Mouse (Mus musculus): ENCODE results near the gene Gpam.

The Gpam gene

DNA sequence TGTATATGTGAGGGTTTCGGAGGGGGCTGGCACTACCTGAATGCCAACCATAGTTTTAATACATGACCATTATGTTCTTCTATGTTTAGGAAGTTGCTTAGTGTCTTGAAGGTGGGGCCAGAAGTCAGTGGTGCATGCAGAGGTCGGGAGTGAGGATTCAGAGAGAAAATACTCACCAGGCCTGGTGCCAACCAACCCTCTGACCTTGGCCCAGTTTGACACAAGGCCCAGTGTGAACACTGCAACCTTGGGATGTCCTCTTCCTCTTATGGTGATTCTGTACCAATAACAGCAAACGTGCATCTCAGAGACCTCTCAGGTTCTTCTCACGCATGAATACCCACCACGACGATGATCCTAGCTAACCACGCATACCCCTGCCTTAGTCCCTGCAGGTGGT lies 11.5 kb upstream of the Gpam start:
- DNase-seq: peak in 1 of 2 experiments; percentile 29

DNA sequence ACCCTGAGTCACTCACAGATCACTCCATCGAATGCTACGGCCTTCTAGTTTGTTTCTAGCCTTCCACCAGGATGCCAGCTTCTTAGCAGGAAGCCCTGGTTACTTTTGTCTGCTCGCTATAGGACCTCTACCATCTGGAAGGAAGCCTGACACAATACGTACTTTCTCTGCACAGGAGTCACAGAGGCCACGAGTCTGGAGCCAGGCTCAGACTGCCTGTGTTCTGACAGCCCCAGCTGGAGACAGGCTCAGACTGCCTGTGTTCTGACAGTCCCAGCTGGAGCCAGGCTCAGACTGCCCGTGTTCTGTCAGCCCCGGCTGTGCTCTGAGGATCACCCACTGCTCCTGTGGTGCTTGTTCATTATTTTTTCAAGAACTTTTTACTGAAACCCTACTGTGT lies 10.8 kb upstream of the Gpam start:
- DNase-seq: peak; percentile 46 to 63

GRCm38 (mm10) chr19:55136693-55137427 lies 9.8 kb upstream of the Gpam start:
- peak; percentile 82 to 86 for DNase-seq

DNA sequence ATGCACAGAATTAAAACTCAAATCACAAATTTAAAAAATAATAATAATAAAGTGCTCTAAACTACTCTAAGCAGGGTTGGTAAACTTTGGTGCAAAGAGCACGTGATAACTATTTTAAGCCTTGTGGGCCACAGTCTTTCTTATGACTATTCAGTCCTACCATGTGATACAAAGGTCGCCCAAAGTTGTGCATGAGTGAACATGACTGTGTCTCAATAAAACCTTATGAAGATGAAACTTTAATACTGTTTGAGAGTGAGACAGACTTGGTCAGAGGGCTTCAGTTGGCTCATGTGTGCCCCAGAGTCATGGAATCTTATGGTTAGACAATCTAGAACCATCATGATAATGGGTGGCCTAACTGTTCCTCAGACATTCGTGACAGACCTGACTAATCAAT lies 8.9 kb upstream of the Gpam start:
- DNase-seq: no peak

- no peak for DNase-seq
Observed at GRCm38 (mm10) chr19:55134521-55134920, 7.5 kb upstream of the Gpam start.

DNA sequence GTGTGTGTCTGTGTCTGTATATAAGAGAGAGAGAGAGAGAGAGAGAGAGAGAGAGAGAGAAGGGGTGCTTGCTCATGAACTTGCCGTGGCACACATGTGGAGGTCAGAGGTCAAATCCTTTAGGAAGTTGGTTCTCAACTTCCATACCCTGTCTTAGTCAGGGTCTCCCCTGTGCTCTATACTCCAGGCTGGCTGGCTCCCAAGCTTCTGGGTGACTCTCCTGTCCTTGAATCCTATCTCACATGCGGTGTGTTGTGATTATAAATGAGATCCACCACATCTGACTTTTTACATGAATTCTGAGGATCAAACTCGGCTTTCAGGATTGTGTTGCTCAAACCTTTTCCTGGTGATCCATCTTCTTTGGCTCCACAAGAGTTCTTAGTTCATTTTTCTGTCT lies 5.4 kb upstream of the Gpam start:
- DNase-seq: no peak

GRCm38 (mm10) chr19:55131747-55132146 lies 4.7 kb upstream of the Gpam start:
- DNase-seq: no peak

DNA sequence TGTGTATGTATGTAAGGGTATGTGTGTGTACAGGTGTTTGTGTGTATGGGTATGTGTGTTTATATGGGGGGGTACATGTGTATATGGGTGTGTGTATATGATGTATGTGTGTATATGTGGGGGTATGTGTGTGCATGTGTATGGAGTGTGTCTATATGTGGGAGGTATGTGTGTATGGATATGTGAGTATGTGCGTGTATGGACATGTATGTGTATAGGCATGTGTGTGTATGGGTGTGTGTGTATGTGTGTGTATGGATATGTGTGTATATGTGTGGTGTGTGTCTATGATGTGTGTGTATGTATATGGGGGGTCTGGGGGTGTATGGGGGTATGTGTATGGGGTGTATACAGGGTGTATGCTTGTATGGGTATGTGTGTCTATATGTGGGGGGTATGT lies 1.4 kb upstream of the Gpam start:
- no peak for DNase-seq

- no peak for DNase-seq
Observed at GRCm38 (mm10) chr19:55125456-55125855, 1.6 kb downstream of the Gpam start.

DNA sequence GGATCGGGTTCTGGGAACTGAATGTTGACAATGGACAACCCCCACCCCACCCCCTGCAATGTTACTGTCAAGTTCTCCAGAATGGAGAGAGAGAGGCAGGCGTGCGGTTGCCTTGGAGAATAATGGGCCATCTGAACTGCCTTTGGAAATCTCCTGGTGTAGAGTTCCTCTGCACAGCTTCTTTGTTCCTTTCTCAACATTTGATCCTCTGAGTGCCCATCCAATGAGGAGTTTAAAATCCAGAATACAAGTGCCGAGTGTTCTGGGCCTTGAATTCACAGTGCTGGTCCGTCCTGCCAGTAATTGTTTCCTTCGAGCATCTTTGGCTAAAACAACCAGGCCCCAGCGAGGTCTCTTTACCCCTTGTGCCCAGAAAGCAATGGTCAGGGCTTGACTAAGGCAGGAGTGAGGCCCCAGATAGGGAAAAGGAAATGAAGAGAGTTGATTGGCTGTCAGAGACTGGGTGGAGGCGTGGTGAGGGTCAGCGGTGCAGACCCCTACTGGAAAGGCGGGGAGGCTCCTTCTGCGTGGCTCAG lies 4.0 kb downstream of the Gpam start:
- DNase-seq: no peak

DNA sequence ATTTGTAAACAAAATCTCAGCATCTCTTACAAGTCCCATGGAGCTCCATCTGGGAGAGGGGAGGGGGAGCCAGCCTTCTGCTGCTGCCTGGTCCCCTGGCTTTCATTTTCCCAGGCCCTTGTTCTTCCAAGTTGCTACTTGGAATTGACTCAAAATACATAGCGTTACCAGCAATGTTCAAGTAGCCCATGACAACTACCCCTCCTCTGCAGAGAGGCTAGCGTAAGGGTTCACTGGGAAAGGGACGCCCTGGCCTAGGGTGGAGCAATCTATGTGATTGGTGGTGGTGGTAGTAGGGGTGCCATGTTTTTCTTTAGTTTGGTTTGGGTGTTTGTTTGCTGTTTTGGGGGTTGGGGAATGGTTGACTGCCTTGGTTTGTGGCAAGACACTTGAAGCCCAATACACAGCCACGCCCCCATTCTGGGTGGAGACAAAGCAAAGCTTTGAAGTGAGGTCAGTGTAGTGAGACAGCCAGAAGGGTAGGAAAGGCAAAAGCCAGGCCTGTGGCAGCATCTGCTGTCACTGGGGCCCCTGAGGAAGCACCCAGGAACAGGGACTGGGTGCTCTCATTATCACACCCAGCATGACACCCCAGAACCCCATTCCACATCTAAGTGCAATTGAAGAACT lies 4.6 kb downstream of the Gpam start:
- DNase-seq: peak in 1 of 2 experiments; percentile 57

DNA sequence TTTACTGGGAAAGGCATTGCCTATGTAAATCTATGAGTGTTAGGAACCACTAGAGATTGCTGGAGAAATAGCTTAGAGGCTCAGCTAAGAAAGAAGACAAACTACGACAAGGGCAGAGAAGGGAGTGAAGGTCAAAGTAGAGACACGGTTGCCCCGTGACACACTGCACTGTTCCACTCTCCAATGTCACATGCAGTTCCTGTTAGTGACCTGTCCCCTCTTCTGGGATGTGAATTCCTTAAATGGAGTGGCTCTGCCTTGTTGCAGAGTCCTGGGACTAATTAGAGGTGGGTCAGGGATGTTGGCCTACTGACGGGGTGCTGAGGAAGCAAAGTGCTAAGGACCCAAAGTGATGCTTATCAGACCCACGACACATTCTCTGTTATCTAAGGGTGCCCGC lies 5.2 kb downstream of the Gpam start:
- DNase-seq: no peak

DNA sequence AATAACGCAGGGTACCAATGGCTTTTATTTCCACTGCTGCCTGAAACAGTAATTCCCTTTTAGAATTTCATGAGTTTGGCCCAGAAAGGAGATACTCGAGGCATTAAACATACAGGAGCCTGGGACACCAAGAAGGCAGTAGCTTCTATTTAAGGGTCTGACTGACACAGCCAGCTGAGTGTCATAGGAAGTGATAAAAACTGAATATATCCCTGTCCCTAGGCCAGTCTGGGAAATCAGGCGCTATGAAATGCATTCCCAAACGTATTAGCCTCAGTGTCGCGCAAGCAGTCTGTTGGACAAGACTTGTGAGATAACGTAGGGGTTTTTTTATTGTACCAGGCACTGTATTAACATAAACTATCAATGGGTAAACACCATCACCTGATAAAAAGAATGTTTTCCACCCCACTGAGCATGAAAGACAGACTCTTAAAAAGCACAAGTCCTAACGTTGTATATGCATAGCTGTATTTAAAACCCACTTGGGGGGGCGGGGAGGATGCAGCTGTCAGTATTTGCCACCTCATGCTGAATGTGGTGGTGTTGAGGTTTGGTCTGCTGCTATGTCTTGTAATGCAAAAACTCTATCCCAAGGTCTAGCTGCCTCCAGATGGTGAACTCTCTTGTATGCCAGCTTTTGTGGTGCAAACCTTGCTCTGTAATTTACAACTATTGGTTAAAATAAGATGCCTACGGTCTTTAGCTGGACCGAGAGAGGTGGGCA lies 6.4 kb downstream of the Gpam start:
- no peak for DNase-seq

DNA sequence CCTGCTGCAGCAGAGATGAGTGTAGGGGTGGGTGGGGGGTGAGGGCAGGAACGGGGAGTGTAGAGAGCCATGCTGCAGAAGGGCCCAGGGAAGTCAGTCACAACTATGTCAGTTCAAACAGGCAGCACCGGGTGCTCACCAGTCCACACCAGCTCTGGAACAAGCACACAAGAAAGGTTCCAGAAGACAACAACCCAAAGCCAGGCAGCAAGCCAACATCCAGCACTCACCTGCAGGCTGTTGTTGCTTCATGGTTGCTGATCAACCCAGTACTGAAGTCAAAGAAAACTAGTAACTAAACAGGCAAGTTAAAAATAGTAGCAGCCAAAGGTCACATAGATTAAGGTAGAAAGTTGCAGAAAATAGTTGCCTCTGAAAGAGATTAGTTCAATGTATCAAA lies 7.5 kb downstream of the Gpam start:
- DNase-seq: peak; percentile 51 to 73

DNA sequence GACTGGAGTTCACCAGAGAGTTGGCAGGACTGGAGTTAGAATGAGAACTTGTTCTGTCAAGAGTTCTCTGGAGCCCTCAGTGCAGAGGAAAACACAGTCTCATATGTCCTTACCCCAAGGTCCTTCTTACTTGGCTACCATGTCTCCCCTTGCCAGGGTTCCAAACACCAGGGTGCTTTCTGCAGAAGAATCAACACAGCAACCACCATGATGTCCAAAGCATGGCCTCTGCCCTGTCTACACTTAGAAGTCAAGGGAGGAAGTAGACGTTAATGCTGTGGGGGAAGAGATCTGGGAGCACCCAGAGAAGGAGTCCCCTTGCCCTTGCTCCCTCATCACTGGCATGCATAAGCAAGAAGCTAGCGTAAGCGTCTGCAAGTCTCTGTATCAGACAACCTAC lies 9.0 kb downstream of the Gpam start:
- DNase-seq: no peak

DNA sequence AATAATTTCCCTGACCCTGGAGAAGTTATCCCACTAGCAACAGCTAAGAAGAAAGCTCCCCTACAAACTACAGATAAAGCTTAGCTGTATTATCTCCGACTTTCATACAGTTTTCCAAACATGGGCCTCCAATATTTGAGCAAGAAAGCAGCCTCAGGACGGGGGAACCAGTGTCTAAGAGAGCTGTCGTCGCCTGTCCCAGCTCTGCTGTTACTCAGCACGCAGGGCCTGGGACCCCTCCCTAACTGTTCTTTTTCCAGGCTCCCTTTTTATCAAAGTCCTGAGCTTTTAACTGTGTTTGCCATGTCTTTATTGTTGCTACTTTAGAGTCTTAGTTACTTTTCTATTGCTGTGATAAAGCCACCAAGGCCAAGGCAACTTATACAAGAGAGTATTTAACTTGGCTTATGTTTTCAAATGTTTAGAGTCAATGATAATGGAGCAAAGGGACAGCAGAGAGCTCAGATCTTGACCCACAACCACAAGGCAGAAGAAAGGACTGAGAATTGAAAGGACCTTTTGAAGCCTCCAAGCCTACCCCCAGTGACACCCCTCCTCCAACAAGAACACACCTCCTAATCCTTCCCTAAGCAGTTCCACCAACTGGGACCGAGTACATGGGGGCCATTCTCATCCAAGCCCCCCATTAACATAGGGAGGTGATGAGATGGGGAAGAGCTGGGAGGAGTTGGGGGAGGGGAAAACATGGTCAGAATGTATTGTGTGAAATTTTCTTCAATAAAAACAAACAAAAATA lies 9.8 kb downstream of the Gpam start:
- DNase-seq: no peak

DNA sequence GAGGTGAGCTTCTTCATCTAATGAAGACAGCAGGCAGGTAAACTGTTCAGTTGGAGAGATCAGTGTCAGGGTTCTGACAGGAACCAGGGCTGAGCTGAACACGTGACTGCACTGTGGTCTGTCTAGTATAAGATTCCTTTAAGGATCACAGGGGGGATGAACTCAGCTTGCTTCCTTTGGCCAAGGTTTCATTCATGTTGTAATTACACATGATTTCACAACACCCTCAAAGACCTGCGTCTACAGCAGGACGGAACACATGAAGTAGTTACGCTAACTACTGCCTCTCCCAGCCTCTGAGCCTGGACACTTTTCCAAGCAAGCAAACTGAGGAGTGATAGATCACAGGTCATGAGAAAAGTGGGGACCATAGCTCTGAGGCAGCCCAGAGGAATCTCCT lies 11.5 kb downstream of the Gpam start:
- no peak for DNase-seq

DNA sequence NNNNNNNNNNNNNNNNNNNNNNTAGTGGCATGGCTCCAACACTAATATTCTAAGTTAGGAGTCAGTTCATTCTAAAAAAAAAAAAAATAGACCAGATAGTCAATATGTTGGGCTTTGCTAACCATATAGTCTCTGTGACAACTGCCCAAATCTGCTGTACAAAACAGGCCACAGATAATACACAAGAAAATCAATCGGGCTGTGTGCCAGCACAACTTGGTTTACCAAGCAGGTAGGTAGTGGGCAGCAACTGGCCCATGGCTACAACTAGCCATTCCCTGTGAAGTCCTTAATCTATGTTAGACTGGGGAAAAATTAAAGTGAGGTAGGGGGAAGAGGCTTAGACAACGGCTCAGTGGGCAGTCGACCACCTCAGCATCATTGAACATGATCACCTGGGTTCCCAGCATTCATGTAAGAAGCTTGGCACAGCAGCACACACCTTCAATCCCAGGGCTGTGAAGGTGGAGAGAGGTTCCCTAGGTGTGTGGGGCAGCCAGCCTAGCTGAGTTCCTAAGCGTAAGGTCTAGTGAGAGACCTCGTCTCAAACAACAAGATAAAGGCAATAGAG lies 12.1 kb downstream of the Gpam start:
- no peak for DNase-seq

- DNase-seq: peak in 1 of 2 experiments; percentile 37
Observed at GRCm38 (mm10) chr19:55107896-55108295, 19.1 kb downstream of the Gpam start.

DNA sequence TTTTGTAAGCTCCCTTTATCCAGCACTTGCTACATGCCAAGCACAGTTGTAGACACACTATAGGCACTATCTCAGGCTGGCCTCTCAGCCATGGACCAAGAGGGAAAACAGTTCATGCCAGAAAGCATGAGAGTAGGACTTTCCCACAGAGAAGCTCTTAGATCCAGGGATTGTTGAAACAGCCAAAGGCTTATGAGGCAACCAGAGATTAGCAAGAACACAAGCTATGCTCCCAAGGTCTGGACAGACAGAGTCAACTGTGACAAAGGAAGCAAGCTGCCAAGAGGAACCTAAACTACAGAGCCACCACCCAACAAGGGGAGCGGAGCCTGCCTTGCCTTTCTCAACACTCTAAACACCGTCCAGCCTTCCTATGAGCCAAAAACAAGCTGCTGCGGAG lies 21.1 kb downstream of the Gpam start:
- no peak for DNase-seq

DNA sequence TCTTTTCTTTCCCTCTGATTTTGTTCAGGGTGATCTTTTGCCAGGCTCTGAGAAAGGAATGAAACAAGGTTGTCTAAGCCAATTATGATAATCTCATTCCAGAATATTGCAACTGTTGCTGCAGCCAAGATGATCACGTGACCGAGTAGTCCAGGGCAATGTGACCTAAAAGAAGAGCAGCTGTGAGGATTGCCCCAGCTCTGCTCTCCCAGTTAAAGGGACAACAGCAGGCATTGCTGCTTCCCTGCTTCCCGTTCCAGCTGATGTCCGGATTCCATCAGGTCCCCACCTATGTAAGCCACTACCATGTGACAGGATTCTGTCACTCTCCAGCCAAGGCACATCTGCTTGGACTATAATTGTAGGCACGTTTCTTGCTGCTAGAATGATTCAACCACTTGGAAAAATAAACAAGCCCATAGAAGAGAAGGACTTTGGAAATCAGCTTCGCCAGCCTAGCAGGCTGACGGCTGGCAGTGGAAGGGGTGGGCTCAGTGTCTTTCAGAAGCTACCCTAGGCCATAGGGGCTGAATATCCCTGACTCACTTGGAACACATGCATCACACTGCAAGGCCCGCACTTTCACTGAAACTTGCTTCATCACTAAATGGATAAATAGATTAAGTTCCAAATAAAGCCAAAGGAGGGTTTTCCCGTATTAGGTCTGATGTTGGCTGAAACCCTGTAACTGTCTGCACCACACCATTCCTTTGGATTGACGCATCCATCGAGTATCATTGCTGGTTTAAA lies 23.8 kb downstream of the Gpam start:
- DNase-seq: peak in 1 of 2 experiments; percentile 48

- DNase-seq: no peak
Observed at GRCm38 (mm10) chr19:55101659-55102058, 25.4 kb downstream of the Gpam start.
